Mouse (Mus musculus): ENCODE data around the gene Orm1.

- no peak for TF ChIP-seq CTCF (IDR thresholded peaks at IDR 0.05; ENCODE audit: control insufficient read depth, insufficient read depth, low read length)
- no peak for TF ChIP-seq POLR2A (IDR thresholded peaks at IDR 0.05; ENCODE audit: borderline replicate concordance, control insufficient read depth, low read depth, low read length)
Measured at GRCm38 (mm10) chr4:63385784-63386183, 41.4 kb downstream of the Orm1 start.

Data from bone marrow, adult 2 months (tissue).